Mouse (Mus musculus) kidney, postnatal 0 days (tissue): ENCODE data around the gene Klhl11. TPM values are rescaled to one million over a fixed set of nuclear protein-coding genes. Genes with fewer than 3 reads are reported as not detected.

Experiments used
- ATAC-seq: fragments of 200-750 bp; cut with Nextera tagmentation; replicated peaks from 2 replicates; pipeline ENCODE4 v1.8.0; 2017; ENCODE audit warnings: low read depth, moderate number of reproducible peaks, moderate TSS enrichment, moderate library complexity; ENCODE audit not compliant: low FRiP score
- DNase-seq: peaks from one replicate; pipeline ENCODE4 v3.0.0-alpha.2; 2016; ENCODE audit warnings: low spot score
- H3K27ac ChIP-seq: fragments of 300-500 bp; sonication (generic); 2 replicates; pipeline ENCODE4 v1.5.1; 2014; ENCODE audit warnings: mild to moderate bottlenecking
- H3K27me3 ChIP-seq: fragments of 300-500 bp; sonication (generic); 2 replicates; pipeline ENCODE4 v1.6.1; 2014; ENCODE audit warnings: low read length, mixed read lengths; ENCODE audit not compliant: insufficient read depth
- H3K36me3 ChIP-seq: fragments of 300-500 bp; sonication (generic); 2 replicates; pipeline ENCODE4 v1.6.1; 2014; ENCODE audit warnings: low read length, mixed read lengths; ENCODE audit not compliant: insufficient read depth
- H3K4me1 ChIP-seq: fragments of 300-500 bp; sonication (generic); replicated peaks from 2 replicates; pipeline ENCODE4 v1.6.1; 2014; ENCODE audit warnings: antibody characterized with exemption, low read length, mixed read lengths; ENCODE audit not compliant: insufficient read depth
- H3K4me2 ChIP-seq: fragments of 300-500 bp; sonication (generic); 2 replicates; pipeline ENCODE4 v1.6.1; 2014; ENCODE audit warnings: mild to moderate bottlenecking, low read length, moderate library complexity, mixed read lengths
- H3K4me3 ChIP-seq: fragments of 300-500 bp; sonication (generic); replicated peaks from 2 replicates; pipeline ENCODE4 v1.5.1; 2014; ENCODE audit warnings: low read depth, low read length
- H3K9ac ChIP-seq: fragments of 300-500 bp; sonication (generic); 2 replicates; pipeline ENCODE4 v1.6.1; 2014; ENCODE audit warnings: low read depth, low read length
- H3K9me3 ChIP-seq: fragments of 300-500 bp; sonication (generic); replicated peaks from 2 replicates; pipeline ENCODE4 v1.6.1; 2016; ENCODE audit warnings: low read length, inconsistent platforms, mixed read lengths
- CTCF ChIP-seq: IDR thresholded peaks from 2 replicates; pipeline ENCODE4 v1.5.1; 2016; ENCODE audit warnings: antibody characterized with exemption, low read depth, mild to moderate bottlenecking, moderate library complexity
- WGBS: fragments of 180-500 bp; shearing (Covaris S2); extraction: QIAGEN DNeasy Blood & Tissue Kit; methylation state at CpG from one replicate; pipeline ENCODE4 v1.1.7; 2014; 5-methylcytosine and 5-hydroxymethylcytosine counted together
- polyA plus RNA-seq: library from polyadenylated mRNA; unstranded; fragments of >200 nt; fragmentation: Nextera tagmentation; extraction: Ambion mirVana; gene quantifications from 2 replicates; pipeline ENCODE4 v1.2.1, GENCODE M21; 2015

Gene Klhl11
- polyA plus RNA-seq, 1 experiment from 2014 or later = 6.0 TPM

DNA sequence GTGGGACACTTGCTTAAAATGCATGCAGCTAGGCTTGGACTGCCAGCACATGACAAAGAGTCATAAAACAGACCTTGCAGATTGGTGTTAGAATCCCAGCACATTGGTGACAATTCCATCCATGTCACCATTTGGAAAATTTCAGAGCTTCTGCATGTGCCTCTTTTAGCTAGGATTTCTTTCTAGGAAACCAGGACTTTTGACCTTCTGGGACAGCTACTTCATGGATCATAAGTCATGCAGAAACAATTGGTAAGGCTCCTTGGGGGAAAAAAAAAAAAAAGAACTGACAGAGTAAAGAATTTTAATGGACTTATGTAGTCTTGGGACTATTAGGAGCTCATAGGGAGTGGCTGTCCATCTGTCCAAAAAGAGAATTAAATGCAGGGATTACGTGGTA lies 34.6 kb downstream of the Klhl11 start:
- 48% methylated on average over 1 of the region's 1 CpGs for WGBS
- DNase-seq = peak; percentile 38
- H3K36me3 ChIP-seq = peaks cover 6% of the 10 kb centered on the region; the same call in 1 of the 2 replicates

DNA sequence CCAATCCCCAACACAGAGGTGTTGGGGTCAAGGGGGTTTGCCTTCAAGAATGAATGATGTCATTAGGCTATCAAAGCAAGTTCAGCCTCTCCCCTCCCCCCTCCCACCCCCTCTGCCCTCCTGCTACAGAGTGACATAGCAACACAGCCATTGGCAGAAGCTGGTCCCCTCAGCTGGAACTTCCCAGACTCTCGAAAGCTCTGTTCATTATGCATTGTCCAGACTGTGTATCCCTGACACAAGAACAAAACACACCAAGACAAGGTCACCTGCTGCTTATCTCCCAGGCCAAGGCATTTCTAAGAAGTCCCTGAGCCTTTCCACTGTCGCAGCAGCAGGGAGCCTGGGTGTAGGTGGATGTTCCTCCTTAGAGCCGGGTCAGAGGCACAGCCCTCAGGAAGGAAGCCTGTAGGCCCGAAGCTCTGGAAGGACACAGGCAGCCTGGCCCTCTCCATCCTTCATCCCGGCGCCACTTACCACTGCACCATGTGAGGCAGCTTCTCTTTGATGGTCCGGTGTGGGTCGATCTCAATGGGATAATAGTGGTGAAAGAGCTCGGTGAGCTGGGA lies 36.8 kb downstream of the Klhl11 start:
- Histone ChIP-seq H3K27me3 (no peaks in the 10 kb centered on the region), H3K4me3 (no peak overlapping the region), H3K9me3 (no peaks in the 10 kb centered on the region), H3K9ac (no peak overlapping the region), H3K4me1 (peaks cover 16% of the 10 kb centered on the region), H3K36me3 (peaks cover 10% of the 10 kb centered on the region; the same call in 1 of the 2 replicates), H3K27ac (no peak overlapping the region), H3K4me2 (no peak overlapping the region)
- DNase-seq (no peak), ATAC-seq (no peak)
- 71% methylated on average over 9 of the region's 9 CpGs for WGBS
- TF ChIP-seq CTCF = no peak

More for the DNA sequence above, 34.6 kb downstream of the Klhl11 start:
- Histone ChIP-seq H3K27ac (no peak overlapping the region), H3K27me3 (no peaks in the 10 kb centered on the region), H3K4me2 (no peak overlapping the region), H3K4me3 (no peak overlapping the region), H3K4me1 (peaks cover 16% of the 10 kb centered on the region), H3K9ac (no peak overlapping the region), H3K9me3 (no peaks in the 10 kb centered on the region)
- no peak for TF ChIP-seq CTCF
- no peak for ATAC-seq

GRCm38 (mm10) chr11:100432002-100432401 lies 40.5 kb downstream of the Klhl11 start:
- TF ChIP-seq CTCF = no peak
- Histone ChIP-seq H3K4me1 (no peaks in the 10 kb centered on the region), H3K9me3 (no peaks in the 10 kb centered on the region), H3K27me3 (no peaks in the 10 kb centered on the region), H3K27ac (no peak overlapping the region), H3K9ac (no peak overlapping the region), H3K4me2 (no peak overlapping the region), H3K36me3 (peaks cover 21% of the 10 kb centered on the region; the same call in 1 of the 2 replicates), H3K4me3 (no peak overlapping the region)
- DNase-seq (no peak), ATAC-seq (no peak)
- 91% methylated on average over 5 of the region's 5 CpGs for WGBS

DNA sequence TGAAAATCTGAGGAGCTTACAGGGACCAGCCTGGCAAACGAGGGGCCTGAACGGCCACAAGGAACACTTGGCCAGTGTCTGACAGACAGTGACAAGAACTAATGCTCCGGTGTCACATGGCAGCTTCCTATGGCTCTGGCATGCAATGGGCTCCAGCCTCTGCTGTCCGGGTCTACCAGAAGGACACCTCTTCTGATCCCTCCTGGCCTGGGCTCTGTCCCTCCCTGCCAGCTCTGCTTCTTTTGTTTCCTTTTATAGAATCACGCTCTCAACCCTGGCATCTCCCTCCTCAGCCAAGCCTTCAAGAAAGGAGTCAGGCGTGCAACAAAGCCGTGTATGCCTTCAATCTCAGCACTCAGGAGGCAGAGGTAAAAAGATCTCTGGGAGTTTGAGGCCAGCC lies 42.5 kb downstream of the Klhl11 start:
- Histone ChIP-seq H3K36me3 (peaks cover 15% of the 10 kb centered on the region; the same call in 1 of the 2 replicates), H3K4me2 (no peak overlapping the region), H3K27me3 (no peaks in the 10 kb centered on the region), H3K4me1 (no peaks in the 10 kb centered on the region), H3K9ac (no peak overlapping the region), H3K9me3 (no peaks in the 10 kb centered on the region), H3K27ac (no peak overlapping the region), H3K4me3 (no peak overlapping the region)
- no peak for TF ChIP-seq CTCF
- no peak for ATAC-seq
- no peak for DNase-seq
- WGBS = 90% methylated on average over 7 of the region's 7 CpGs

DNA sequence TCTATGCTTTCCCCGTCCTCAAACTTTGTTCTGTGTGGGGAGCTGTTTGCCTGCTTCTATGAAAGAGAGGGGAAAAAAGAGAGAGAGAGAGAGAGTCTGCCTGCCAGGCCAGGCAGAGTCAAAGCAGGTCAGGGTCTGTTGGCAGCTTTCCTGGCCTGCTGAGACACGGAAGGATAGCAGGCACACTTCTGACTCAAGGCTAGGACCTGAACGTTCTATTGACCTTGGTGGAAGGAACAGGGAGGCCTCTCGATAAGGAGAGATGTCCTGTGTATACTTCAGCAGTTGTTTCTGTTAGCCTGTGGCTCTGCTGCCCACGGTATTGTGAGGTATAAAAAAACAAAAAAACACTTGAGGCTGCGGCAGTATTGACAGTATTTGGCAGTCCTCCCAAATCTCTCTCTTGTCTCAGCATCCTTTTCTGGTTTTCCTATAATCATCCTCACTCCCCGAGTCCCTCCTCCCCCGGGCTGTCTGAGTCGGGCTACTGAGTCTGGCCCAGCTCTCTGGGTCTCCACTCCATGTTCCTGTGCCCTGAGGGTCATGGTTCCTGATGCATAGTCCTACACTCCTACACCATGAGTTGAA lies 43.8 kb downstream of the Klhl11 start:
- H3K9me3 ChIP-seq = no peaks in the 10 kb centered on the region
- WGBS = 49% methylated on average over 9 of the region's 9 CpGs
- TF ChIP-seq CTCF = no peak
- no peaks in the 10 kb centered on the region for H3K27me3 ChIP-seq
- no peak overlapping the region for H3K4me2 ChIP-seq
- 0 out of 2 replicates have a peak overlapping the region, but pooled peaks have one; percentile 24 for H3K9ac ChIP-seq
- no peaks in the 10 kb centered on the region for H3K4me1 ChIP-seq
- H3K27ac ChIP-seq = no peak overlapping the region
- ATAC-seq = no peak
- DNase-seq = no peak
- no peak overlapping the region for H3K4me3 ChIP-seq
- H3K36me3 ChIP-seq = peaks cover 22% of the 10 kb centered on the region; the same call in 1 of the 2 replicates

DNA sequence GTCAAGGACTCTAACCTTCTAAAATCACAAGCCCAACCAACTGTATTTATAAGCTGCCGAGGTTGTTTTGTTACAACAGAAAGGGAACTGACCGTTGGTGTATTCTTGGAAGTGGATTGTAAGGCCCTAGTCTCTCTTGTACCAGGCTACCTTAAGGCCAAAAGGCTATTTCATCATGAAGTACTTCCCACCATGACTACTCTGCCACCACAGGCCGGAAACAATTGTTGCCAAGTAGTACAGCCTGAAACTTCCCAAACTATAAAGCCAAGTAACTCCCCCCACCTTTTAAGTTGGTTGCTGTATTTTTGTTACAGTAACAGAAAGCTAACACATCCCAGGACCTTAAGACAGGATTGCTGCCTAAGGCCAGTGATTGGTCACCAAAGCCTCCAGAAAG lies 45.7 kb downstream of the Klhl11 start:
- no peak for TF ChIP-seq CTCF
- no peaks in the 10 kb centered on the region for H3K9me3 ChIP-seq
- H3K9ac ChIP-seq = no peak overlapping the region
- H3K27ac ChIP-seq = no peak overlapping the region
- ATAC-seq (no peak), DNase-seq (no peak)
- 78% methylated on average over 3 of the region's 3 CpGs for WGBS
- H3K4me3 ChIP-seq = no peak overlapping the region
- no peaks in the 10 kb centered on the region for H3K27me3 ChIP-seq
- H3K4me2 ChIP-seq = no peak overlapping the region
- H3K4me1 ChIP-seq = no peaks in the 10 kb centered on the region
- H3K36me3 ChIP-seq = peaks cover 25% of the 10 kb centered on the region; the same call in 1 of the 2 replicates
